Mouse (Mus musculus) kidney, postnatal 36 days (tissue): ENCODE measurements around the gene Nfix.
A peak's percentile ranks its signal among the peaks of the same experiment; 100 is the strongest.

Experiments
- DNase-seq, 2 experiments: peaks; one replicate each; pipeline ENCODE4 v3.0.0; 2021 to 2022; ENCODE audit warnings: mixed read lengths in 2 of 2

Nfix gene

GRCm38 (mm10) chr8:84793791-84794485 is 6.2 kb downstream of the Nfix start:
- DNase-seq, result no peak

GRCm38 (mm10) chr8:84793134-84793533 is 7.0 kb downstream of the Nfix start:
- DNase-seq, result no peak

- no peak for DNase-seq
These were observed 7.7 kb downstream of the Nfix start for GRCm38 (mm10) chr8:84792429-84792947.

GRCm38 (mm10) chr8:84790537-84790936 is 9.6 kb downstream of the Nfix start:
- peak in 1 of 2 experiments; percentile 22 for DNase-seq

- peak in 1 of 2 experiments; percentile 48 for DNase-seq
These were observed 10.2 kb downstream of the Nfix start for GRCm38 (mm10) chr8:84789855-84790486.

- DNase-seq, result no peak
These were observed 10.8 kb downstream of the Nfix start for GRCm38 (mm10) chr8:84789345-84789744.

- peak; percentile 74 to 82 for DNase-seq
These were observed 11.2 kb downstream of the Nfix start for GRCm38 (mm10) chr8:84788896-84789295.

- DNase-seq, result no peak
These were observed 12.4 kb downstream of the Nfix start for GRCm38 (mm10) chr8:84787523-84788302.

- DNase-seq, result no peak
These were observed 13.2 kb downstream of the Nfix start for GRCm38 (mm10) chr8:84786801-84787467.

GRCm38 (mm10) chr8:84785756-84786677 is 14.1 kb downstream of the Nfix start:
- DNase-seq, result peak; percentile 54 to 64

GRCm38 (mm10) chr8:84785506-84785755 is 14.7 kb downstream of the Nfix start:
- no peak for DNase-seq

- no peak for DNase-seq
These were observed 15.3 kb downstream of the Nfix start for GRCm38 (mm10) chr8:84784681-84785505.

- peak in 1 of 2 experiments; percentile 48 for DNase-seq
These were observed 16.1 kb downstream of the Nfix start for GRCm38 (mm10) chr8:84783919-84784581.

GRCm38 (mm10) chr8:84783198-84783918 is 16.8 kb downstream of the Nfix start:
- DNase-seq, result no peak

GRCm38 (mm10) chr8:84782680-84783079 is 17.5 kb downstream of the Nfix start:
- no peak for DNase-seq

- no peak for DNase-seq
These were observed 18.2 kb downstream of the Nfix start for GRCm38 (mm10) chr8:84781686-84782505.

- DNase-seq, result no peak
These were observed 19.0 kb downstream of the Nfix start for GRCm38 (mm10) chr8:84780949-84781680.

GRCm38 (mm10) chr8:84780225-84780555 is 20.0 kb downstream of the Nfix start:
- DNase-seq, result no peak
